Mouse (Mus musculus) hindbrain, embryonic 12.5 days (tissue): ENCODE results near the gene G430095P16Rik. TPM values are rescaled to one million over a fixed set of nuclear protein-coding genes. Genes with fewer than 3 reads are reported as not detected.

Source experiments
- ATAC-seq: fragments of 200-750 bp; cut with Nextera tagmentation; 2 replicates; pipeline ENCODE4 v1.8.0; 2017; ENCODE audit warnings: moderate TSS enrichment; ENCODE audit not compliant: low FRiP score
- H3K27ac ChIP-seq: fragments of 300-500 bp; sonication (generic); 2 replicates; pipeline ENCODE4 v1.5.1; 2016; ENCODE audit warnings: mild to moderate bottlenecking
- H3K27me3 ChIP-seq: fragments of 300-500 bp; sonication (generic); 2 replicates; pipeline ENCODE4 v1.6.1; 2016; ENCODE audit warnings: mild to moderate bottlenecking
- H3K36me3 ChIP-seq: fragments of 300-500 bp; sonication (generic); 2 replicates; pipeline ENCODE4 v1.6.1; 2016; ENCODE audit warnings: mild to moderate bottlenecking
- H3K4me1 ChIP-seq: fragments of 300-500 bp; sonication (generic); 2 replicates; pipeline ENCODE4 v1.6.1; 2016
- H3K4me2 ChIP-seq: fragments of 300-500 bp; sonication (generic); replicated peaks from 2 replicates; pipeline ENCODE4 v1.6.1; 2016; ENCODE audit warnings: mild to moderate bottlenecking
- H3K4me3 ChIP-seq: fragments of 300-500 bp; sonication (generic); 2 replicates; pipeline ENCODE4 v1.5.1; 2016; ENCODE audit warnings: mild to moderate bottlenecking
- H3K9ac ChIP-seq: fragments of 300-500 bp; sonication (generic); 2 replicates; pipeline ENCODE4 v1.6.1; 2016; ENCODE audit warnings: mild to moderate bottlenecking, moderate library complexity
- H3K9me3 ChIP-seq: fragments of 300-500 bp; sonication (generic); replicated peaks from 2 replicates; pipeline ENCODE4 v1.6.1; 2016; ENCODE audit warnings: mild to moderate bottlenecking
- WGBS: fragments of 180-500 bp; shearing (Covaris S2); methylation state at CpG from one replicate; pipeline ENCODE4 v1.1.7; 2016; 5-methylcytosine and 5-hydroxymethylcytosine counted together
- polyA plus RNA-seq: library from polyadenylated mRNA; unstranded; fragments of >200 nt; fragmentation: Nextera tagmentation; extraction: Ambion mirVana; gene quantifications from 2 replicates; pipeline ENCODE4 v1.2.1, GENCODE M21; 2016

Gene G430095P16Rik
- polyA plus RNA-seq, 1 experiment from 2014 or later = 3.6 TPM

DNA sequence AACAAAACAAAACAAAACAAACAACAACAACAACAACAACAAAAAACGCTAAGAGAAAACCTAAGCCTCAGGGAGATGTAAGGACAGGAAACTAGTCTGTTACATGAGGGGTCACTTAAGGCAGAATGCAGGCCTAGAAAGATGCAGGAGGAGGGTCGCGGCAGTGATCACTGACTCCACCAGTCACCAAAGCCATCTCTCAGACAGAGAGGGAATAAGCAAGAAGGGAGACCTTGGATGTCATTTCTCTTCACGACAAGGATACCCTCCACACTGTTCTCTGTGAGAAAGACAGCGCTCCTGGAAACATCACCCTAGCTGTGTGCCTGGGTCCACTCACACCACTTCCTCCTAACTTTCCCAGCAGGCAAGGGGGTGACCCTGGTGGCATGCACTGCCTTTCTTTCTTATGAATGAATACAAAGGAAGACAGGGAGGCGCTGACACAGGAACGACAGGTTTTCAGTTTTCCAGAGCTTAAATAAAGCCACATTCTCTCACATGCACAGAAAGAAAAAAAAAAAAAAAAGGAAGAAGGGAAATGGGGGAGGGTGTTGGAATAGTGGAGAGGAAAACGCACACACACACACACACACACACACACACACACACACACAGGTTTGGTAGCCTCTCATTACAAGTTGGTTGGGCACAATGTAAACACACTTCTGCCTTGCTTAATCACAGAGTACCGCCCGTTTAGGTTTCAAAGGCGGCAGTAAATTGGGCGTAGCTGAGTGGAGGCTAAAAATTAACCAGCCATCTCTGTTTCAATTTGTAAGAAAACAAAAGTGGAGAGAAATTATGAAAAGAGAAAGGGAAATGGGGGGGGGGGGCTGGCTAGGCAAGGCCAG, 47.5 kb downstream of the G430095P16Rik start:
- Histone ChIP-seq H3K9me3 (no peaks in the 10 kb centered on the region), H3K36me3 (peaks cover 9% of the 10 kb centered on the region; the same call in 1 of the 2 replicates), H3K4me3 (no peak overlapping the region), H3K27ac (no peak overlapping the region), H3K4me1 (peaks cover 52% of the 10 kb centered on the region), H3K9ac (no peak overlapping the region), H3K4me2 (no peak overlapping the region), H3K27me3 (peaks cover 99% of the 10 kb centered on the region)
- ATAC-seq = no peak
- WGBS = 26% methylated on average over 12 of the region's 12 CpGs

DNA sequence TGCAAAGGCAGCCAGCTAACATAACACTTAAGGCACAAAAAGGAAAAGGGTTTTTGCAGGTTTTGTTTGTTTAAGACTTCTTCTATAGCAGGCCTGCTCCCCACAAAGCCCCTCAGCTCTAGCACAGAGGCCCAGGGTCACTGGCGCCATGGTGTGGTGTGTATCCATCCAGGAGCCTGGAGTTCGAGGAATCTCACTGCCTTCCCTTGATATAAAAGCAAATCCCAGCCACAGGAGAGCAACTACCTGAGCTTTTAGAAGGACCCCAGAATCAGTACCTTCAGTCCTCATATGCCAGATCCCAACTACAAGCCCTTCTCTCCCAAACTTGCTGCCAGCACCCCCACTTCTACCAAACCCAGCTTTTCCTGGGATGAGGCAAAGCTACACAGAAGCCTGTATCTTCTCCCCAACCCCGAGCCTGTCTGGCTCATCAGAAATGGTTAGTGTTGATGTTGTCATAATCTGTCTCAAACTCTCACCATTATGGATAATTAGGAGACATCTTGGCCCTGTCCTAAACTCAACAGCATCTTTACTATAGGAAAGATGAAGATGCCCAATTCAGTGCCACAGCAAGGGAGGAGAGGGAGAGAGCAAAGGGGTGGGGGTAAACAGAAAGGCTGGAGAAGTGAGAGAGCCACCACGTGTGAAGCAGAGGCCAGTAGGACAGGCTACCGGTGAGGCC, 48.3 kb downstream of the G430095P16Rik start:
- peaks cover 99% of the 10 kb centered on the region for H3K27me3 ChIP-seq
- peaks cover 9% of the 10 kb centered on the region; the same call in 1 of the 2 replicates for H3K36me3 ChIP-seq
- H3K4me2 ChIP-seq = no peak overlapping the region
- no peak overlapping the region for H3K4me3 ChIP-seq
- H3K9ac ChIP-seq = no peak overlapping the region
- H3K27ac ChIP-seq = no peak overlapping the region
- WGBS = 24% methylated on average over 5 of the region's 5 CpGs
- no peak for ATAC-seq
- H3K4me1 ChIP-seq = peaks cover 51% of the 10 kb centered on the region
- H3K9me3 ChIP-seq = no peaks in the 10 kb centered on the region

DNA sequence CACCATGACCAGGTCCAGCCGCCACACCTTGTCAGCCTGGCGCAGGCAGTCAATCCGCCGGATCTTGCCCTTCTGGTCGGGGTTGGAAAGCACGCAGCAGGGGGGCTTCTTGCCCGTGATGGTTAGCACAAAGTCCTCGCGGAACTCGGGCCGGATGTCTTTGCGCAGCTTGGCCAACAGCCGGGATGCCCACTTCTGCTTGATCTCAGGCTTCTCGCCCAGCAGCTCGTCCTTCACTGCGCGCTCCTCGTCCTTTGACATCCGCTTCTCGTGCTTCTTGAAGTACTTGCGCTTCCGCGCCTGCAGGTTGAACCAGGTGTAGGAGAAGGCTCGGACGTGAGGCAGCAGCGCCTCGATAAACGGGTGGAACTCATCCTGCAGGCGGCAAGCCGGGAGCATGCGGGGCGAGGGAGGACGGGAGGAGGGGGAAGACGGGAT, 49.2 kb downstream of the G430095P16Rik start:
- 5% methylated on average over 34 of the region's 34 CpGs for WGBS
- no peaks in the 10 kb centered on the region for H3K9me3 ChIP-seq
- H3K4me1 ChIP-seq = peaks cover 43% of the 10 kb centered on the region
- H3K4me3 ChIP-seq = no peak overlapping the region
- no peak for ATAC-seq
- peaks cover 9% of the 10 kb centered on the region; the same call in 1 of the 2 replicates for H3K36me3 ChIP-seq
- no peak overlapping the region for H3K9ac ChIP-seq
- peaks cover 99% of the 10 kb centered on the region for H3K27me3 ChIP-seq
- H3K4me2 ChIP-seq = peak overlapping the region; percentile 24
- no peak overlapping the region for H3K27ac ChIP-seq

DNA sequence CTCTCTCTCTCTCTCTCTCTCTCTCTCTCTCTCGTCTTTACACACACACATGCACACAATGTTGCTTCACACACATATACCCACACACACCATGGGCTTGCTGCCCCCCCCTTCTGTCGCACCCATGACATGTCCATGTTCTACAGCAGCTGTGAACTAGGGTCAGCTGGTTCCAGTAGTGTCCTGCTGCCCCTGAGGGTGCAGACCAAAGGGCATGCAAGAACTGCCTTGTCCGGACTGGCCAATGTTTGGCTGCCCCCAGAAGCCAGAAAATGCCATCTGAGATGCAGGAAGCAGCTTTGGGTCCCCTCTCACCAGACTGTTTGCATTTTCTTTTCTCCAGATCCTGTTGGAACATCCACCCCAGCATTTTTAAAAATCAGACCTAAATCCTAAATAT, 49.8 kb downstream of the G430095P16Rik start:
- Histone ChIP-seq H3K36me3 (peaks cover 6% of the 10 kb centered on the region; the same call in 1 of the 2 replicates), H3K9ac (no peak overlapping the region), H3K4me2 (no peak overlapping the region), H3K4me3 (no peak overlapping the region), H3K27ac (no peak overlapping the region), H3K9me3 (no peaks in the 10 kb centered on the region), H3K4me1 (peaks cover 43% of the 10 kb centered on the region), H3K27me3 (peaks cover 99% of the 10 kb centered on the region)
- WGBS = 5% methylated on average over 2 of the region's 3 CpGs
- ATAC-seq = no peak

DNA sequence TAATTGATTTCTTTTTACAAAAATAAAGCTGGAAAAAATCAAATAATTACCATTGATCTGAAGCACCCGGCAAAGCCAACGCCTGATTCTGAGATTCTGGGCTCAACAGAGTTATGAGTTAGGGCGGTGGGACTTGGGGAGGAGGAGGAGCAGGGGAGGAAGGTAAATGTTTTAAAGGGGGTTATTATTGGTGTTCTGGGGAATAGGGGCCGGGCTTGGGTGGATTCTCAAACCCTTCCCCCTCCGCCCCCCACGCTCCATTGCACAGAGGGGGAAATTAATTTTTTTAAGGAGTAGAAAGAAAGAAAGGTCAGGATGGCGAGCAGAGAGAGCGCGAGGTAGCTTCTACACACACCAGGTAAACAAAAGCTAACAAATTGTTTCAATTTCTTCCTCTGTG, 50.5 kb downstream of the G430095P16Rik start:
- peaks cover 3% of the 10 kb centered on the region; the same call in 1 of the 2 replicates for H3K36me3 ChIP-seq
- H3K9ac ChIP-seq = no peak overlapping the region
- no peak overlapping the region for H3K27ac ChIP-seq
- H3K4me2 ChIP-seq = peak overlapping the region; percentile 46
- H3K4me3 ChIP-seq = 0 out of 2 replicates have a peak overlapping the region, but pooled peaks have one; percentile 15
- H3K4me1 ChIP-seq = peaks cover 43% of the 10 kb centered on the region
- no peaks in the 10 kb centered on the region for H3K9me3 ChIP-seq
- 2% methylated on average over 9 of the region's 9 CpGs for WGBS
- peaks cover 99% of the 10 kb centered on the region for H3K27me3 ChIP-seq
- ATAC-seq = no peak

DNA sequence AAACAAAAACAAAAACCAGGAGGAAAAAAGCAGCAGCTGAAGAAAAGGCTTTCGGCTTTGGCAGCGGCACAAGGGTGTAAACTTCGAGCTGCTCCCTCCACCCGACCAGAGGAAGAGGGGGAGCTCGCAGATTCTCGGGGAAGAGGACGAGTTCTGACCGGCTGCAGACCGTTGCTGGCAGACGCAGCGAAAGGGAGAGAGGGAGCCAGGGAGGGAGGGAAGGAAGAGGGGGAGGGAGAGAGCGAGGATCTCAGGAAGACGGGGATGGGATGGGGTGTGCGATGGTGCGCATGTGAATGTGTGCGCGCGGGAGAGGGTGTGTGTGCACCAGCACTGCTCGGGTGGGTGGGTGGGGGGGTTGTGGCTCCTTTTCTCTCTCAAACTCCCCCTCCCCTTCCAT, 51.0 kb downstream of the G430095P16Rik start:
- Histone ChIP-seq H3K4me2 (peak overlapping the region; percentile 46), H3K9me3 (no peaks in the 10 kb centered on the region), H3K9ac (peak overlapping the region; percentile 36; the same call in 1 of the 2 replicates), H3K4me3 (peak overlapping the region; percentile 15; the same call in 1 of the 2 replicates), H3K27ac (no peak overlapping the region), H3K4me1 (peaks cover 43% of the 10 kb centered on the region), H3K36me3 (no peaks in the 10 kb centered on the region), H3K27me3 (peaks cover 99% of the 10 kb centered on the region)
- WGBS = 0% methylated on average over 12 of the region's 19 CpGs
- ATAC-seq = peak; percentile 66

DNA sequence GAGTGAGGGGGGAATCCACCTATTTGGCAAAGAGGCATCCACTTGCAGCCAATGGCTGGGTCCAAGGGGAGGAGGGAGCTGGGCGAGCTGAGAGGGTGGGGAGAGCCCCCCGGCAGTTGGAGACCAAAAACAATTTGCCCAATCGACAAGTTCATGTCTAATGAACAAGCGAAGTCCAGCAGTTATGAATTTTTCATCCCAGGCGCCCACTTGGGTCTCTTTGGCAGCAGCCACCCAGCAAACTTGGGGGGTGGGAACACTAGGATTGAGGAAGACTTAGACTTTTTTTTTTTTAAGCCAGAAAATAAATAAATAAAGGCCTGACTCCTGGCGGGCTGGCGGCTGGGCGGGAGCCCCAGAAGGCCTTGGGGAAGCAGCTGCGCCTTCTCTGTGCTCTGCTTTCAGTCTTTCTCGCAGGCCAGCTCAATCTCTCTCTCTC, 51.7 kb downstream of the G430095P16Rik start:
- Histone ChIP-seq H3K4me3 (no peak overlapping the region), H3K36me3 (no peaks in the 10 kb centered on the region), H3K9ac (no peak overlapping the region), H3K4me2 (peak overlapping the region; percentile 46), H3K9me3 (no peaks in the 10 kb centered on the region), H3K27me3 (peaks cover 99% of the 10 kb centered on the region), H3K4me1 (peaks cover 44% of the 10 kb centered on the region), H3K27ac (no peak overlapping the region)
- 0 out of 2 replicates have a peak, but pooled peaks have one; percentile 36 for ATAC-seq
- WGBS = 2% methylated on average over 10 of the region's 10 CpGs

DNA sequence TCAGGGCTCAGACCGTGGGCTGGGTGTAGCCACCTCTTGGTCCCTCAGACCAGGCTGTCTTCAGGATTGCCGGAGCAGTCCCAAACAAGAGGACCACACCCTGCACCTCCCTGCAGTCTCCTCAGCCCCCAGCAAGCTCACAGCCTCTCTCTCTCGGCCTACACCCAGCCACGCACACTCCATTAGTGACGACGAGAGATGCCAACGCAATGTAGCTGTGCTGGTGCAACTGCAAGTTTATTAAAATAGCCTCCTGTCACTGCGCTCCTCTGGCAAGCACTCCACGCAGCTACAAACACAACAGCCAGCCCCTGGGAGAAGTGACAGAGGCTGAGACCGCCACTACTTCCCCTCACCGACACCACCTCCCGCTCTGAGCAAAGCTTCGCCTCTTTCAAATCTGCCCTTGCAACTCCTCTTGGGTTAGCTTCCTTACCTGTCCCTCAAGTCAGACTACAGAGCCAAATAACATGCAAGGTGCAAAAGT, 52.3 kb downstream of the G430095P16Rik start:
- Histone ChIP-seq H3K27me3 (peaks cover 99% of the 10 kb centered on the region), H3K27ac (no peak overlapping the region; the same call in 1 of the 2 replicates), H3K36me3 (no peaks in the 10 kb centered on the region), H3K4me2 (peak overlapping the region; percentile 46), H3K9ac (peak overlapping the region; percentile 38), H3K4me3 (no peak overlapping the region), H3K4me1 (peaks cover 51% of the 10 kb centered on the region), H3K9me3 (no peaks in the 10 kb centered on the region)
- WGBS = 3% methylated on average over 13 of the region's 13 CpGs
- no peak; the same call in 1 of the 2 replicates for ATAC-seq

DNA sequence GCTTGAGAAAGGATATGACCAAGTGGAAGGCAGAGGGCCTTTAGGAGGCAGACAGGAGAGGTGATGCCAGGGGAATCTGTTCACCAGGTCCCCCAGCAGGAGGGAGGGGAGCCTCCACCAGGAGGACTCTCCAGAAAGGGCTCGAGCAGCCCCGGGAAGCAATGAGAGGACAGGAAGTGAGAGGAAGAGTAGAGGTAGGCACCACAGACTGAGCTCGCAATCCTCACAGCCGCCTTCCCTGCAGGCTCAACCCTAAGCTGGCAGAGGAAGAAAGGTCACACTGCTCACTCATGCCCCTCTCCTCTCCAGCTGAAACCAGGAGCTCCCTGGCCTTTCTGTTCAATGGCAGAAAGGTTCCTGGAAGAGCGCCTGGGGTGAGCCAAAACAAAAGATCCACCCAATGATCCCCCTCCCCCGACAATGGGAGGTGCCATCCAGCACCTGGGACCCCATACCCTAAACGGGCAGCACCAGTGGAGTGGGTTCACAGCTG, 52.9 kb downstream of the G430095P16Rik start:
- H3K4me2 ChIP-seq = peak overlapping the region; percentile 46; the same call in 1 of the 2 replicates
- H3K9ac ChIP-seq = peak overlapping the region; percentile 38; the same call in 1 of the 2 replicates
- H3K4me3 ChIP-seq = no peak overlapping the region; the same call in 1 of the 2 replicates
- H3K36me3 ChIP-seq = no peaks in the 10 kb centered on the region
- no peaks in the 10 kb centered on the region for H3K9me3 ChIP-seq
- no peak overlapping the region for H3K27ac ChIP-seq
- ATAC-seq = no peak
- H3K4me1 ChIP-seq = peaks cover 50% of the 10 kb centered on the region
- H3K27me3 ChIP-seq = peaks cover 99% of the 10 kb centered on the region
- 8% methylated on average over 7 of the region's 7 CpGs for WGBS

Other genes starting within 250 kb of the G430095P16Rik start
- 62.5 and 64.8 TPM in 2 replicates for gene Ier2, start 60.2 kb upstream of the G430095P16Rik start, polyA plus RNA-seq
- gene Trmt1, start 36.7 kb upstream of the G430095P16Rik start, polyA plus RNA-seq = 51.2 and 55.9 TPM in 2 replicates
- 20.9 and 21.3 TPM in 2 replicates for gene Nacc1, start 35.1 kb upstream of the G430095P16Rik start, polyA plus RNA-seq
- gene Lyl1, start 21.6 kb upstream of the G430095P16Rik start, polyA plus RNA-seq = 4.6 and 4.9 TPM in 2 replicates
- 11.6 and 14.2 TPM in 2 replicates for gene Nfix, start 77.3 kb downstream of the G430095P16Rik start, polyA plus RNA-seq
- gene Dand5, start 99.8 kb downstream of the G430095P16Rik start, polyA plus RNA-seq = 6.6 and 7.1 TPM in 2 replicates
- gene Gadd45gip1, start 108.5 kb downstream of the G430095P16Rik start, polyA plus RNA-seq = 35.7 and 38.6 TPM in 2 replicates
- gene Rad23a, start 117.7 kb downstream of the G430095P16Rik start, polyA plus RNA-seq = 88.8 and 101 TPM in 2 replicates
- gene Calr, start 123.9 kb downstream of the G430095P16Rik start, polyA plus RNA-seq = 792 and 820 TPM in 2 replicates
- 92.2 and 98.9 TPM in 2 replicates for gene Farsa, start 134.0 kb downstream of the G430095P16Rik start, polyA plus RNA-seq
- gene Syce2, start 149.1 kb downstream of the G430095P16Rik start, polyA plus RNA-seq = 37.2 TPM in 2 replicates
- gene Gcdh, start 170.9 kb downstream of the G430095P16Rik start, polyA plus RNA-seq = 32.8 and 35.0 TPM in 2 replicates
- gene Klf1, start 178.9 kb downstream of the G430095P16Rik start, polyA plus RNA-seq = 3.7 and 4.2 TPM in 2 replicates
- 7.6 and 8.6 TPM in 2 replicates for gene Dnase2a, start 185.6 kb downstream of the G430095P16Rik start, polyA plus RNA-seq
- 36.8 and 37.9 TPM in 2 replicates for gene Mast1, start 214.4 kb downstream of the G430095P16Rik start, polyA plus RNA-seq
- 1.5 and 1.6 TPM in 2 replicates for gene Rtbdn, start 224.0 kb downstream of the G430095P16Rik start, polyA plus RNA-seq
- gene Gm49661, start 246.4 kb downstream of the G430095P16Rik start, polyA plus RNA-seq = not detected in 2 replicates
- gene Prdx2, start 246.6 kb downstream of the G430095P16Rik start, polyA plus RNA-seq = 1,088 and 1,187 TPM in 2 replicates
- gene Rnaseh2a, start 246.8 kb downstream of the G430095P16Rik start, polyA plus RNA-seq = 77.4 and 77.9 TPM in 2 replicates